Mouse (Mus musculus): ENCODE results near the gene S1pr1. TPM values are rescaled to one million over a fixed set of nuclear protein-coding genes. Genes with fewer than 3 reads are reported as not detected.

The S1pr1 gene
- polyA plus RNA-seq, 1 experiment from 2014 or later, result 1.6 TPM

GRCm38 (mm10) chr3:115660701-115661460, 54.0 kb downstream of the S1pr1 start:
- ATAC-seq (peak; percentile 91), DNase-seq (ENCODE audit: low read depth, low spot score) (no peak)
- ChIA-PET CTCF (interaction anchor here (0.7 to 2.4 kb wide), 17 partner anchors 9 to 321 kb away, joined by 3 to 20 read pairs (median 4); partner anchors contain the start of gene S1pr1), POLR2A (no interaction called here)
- TF ChIP-seq CTCF (IDR thresholded peaks at IDR 0.05), result peak; percentile 91
- in situ Hi-C loops (cut with MboI; ENCODE audit: low pct_unique_long_range_greater_than_20kb), result loop anchor here (5.0 kb wide), 1 partner anchor 316 kb away; no protein-coding TSS in a partner anchor
- no peaks in the 10 kb centered on the region for H3K27me3 ChIP-seq

Other genes with a start within 250 kb of the S1pr1 start
- 29.1 TPM for gene Dph5, start 172.8 kb upstream of the S1pr1 start, polyA plus RNA-seq (2021)